Mouse (Mus musculus) hindbrain, embryonic 15.5 days (tissue): ENCODE measurements at regions not wholly inside any gene's neighbourhood (a gene's known extent, or its start where the extent isn't known, plus 50 kb on each side); places are given as distances from the start of the nearest gene placed in this dataset.

Experiments used
- ATAC-seq: fragments of 200-750 bp; cut with Nextera tagmentation; 2 replicates; pipeline ENCODE4 v1.8.0; 2017; ENCODE audit warnings: low read depth, moderate number of reproducible peaks, moderate TSS enrichment; ENCODE audit not compliant: low FRiP score
- H3K27ac ChIP-seq: fragments of 300-500 bp; sonication (generic); replicated peaks from 2 replicates; pipeline ENCODE4 v1.5.1; 2015; ENCODE audit warnings: mild to moderate bottlenecking, inconsistent platforms
- H3K27me3 ChIP-seq: fragments of 300-500 bp; sonication (generic); 2 replicates; pipeline ENCODE4 v1.6.1; 2015; ENCODE audit warnings: control low read depth, inconsistent platforms
- H3K36me3 ChIP-seq: fragments of 300-500 bp; sonication (generic); 2 replicates; pipeline ENCODE4 v1.6.1; 2015; ENCODE audit warnings: control low read depth, inconsistent platforms
- H3K4me1 ChIP-seq: fragments of 300-500 bp; sonication (generic); replicated peaks from 2 replicates; pipeline ENCODE4 v1.6.1; 2015; ENCODE audit warnings: control low read depth, inconsistent platforms
- H3K4me2 ChIP-seq: fragments of 300-500 bp; sonication (generic); 2 replicates; pipeline ENCODE4 v1.6.1; 2015; ENCODE audit warnings: moderate library complexity, mild to moderate bottlenecking, inconsistent platforms
- H3K4me3 ChIP-seq: fragments of 300-500 bp; sonication (generic); 2 replicates; pipeline ENCODE4 v1.5.1; 2015; ENCODE audit warnings: mild to moderate bottlenecking, inconsistent platforms
- H3K9ac ChIP-seq: fragments of 300-500 bp; sonication (generic); 2 replicates; pipeline ENCODE4 v1.6.1; 2015; ENCODE audit warnings: inconsistent platforms
- H3K9me3 ChIP-seq: fragments of 300-500 bp; sonication (generic); 2 replicates; pipeline ENCODE4 v1.6.1; 2016; ENCODE audit warnings: control low read depth, inconsistent platforms
- WGBS: fragments of 180-500 bp; shearing (Covaris S2); methylation state at CpG from one replicate; pipeline ENCODE4 v1.1.7; 2015; 5-methylcytosine and 5-hydroxymethylcytosine counted together

- H3K4me1 ChIP-seq, result no peaks in the 10 kb centered on the region
- no peak overlapping the region for H3K27ac ChIP-seq
- H3K27me3 ChIP-seq, result no peaks in the 10 kb centered on the region
- no peak overlapping the region for H3K9ac ChIP-seq
- no peaks in the 10 kb centered on the region for H3K9me3 ChIP-seq
- H3K4me2 ChIP-seq, result no peak overlapping the region
- ATAC-seq, result no peak
- WGBS, result 61% methylated on average over 4 of the region's 4 CpGs
- no peaks in the 10 kb centered on the region for H3K36me3 ChIP-seq
- no peak overlapping the region for H3K4me3 ChIP-seq
Observed at GRCm38 (mm10) chr12:80034963-80035411, 77.8 kb downstream of the Zfp36l1 start.

- Histone ChIP-seq H3K9ac (no peak overlapping the region), H3K4me1 (no peaks in the 10 kb centered on the region), H3K4me3 (no peak overlapping the region), H3K9me3 (no peaks in the 10 kb centered on the region), H3K4me2 (no peak overlapping the region), H3K27ac (no peak overlapping the region), H3K27me3 (no peaks in the 10 kb centered on the region), H3K36me3 (no peaks in the 10 kb centered on the region)
- 89% methylated on average over 5 of the region's 5 CpGs for WGBS
- no peak for ATAC-seq
Observed at GRCm38 (mm10) chr12:80034100-80034499, 78.7 kb downstream of the Zfp36l1 start.

GRCm38 (mm10) chr12:80032520-80032919, 80.3 kb downstream of the Zfp36l1 start:
- Histone ChIP-seq H3K36me3 (no peaks in the 10 kb centered on the region), H3K27ac (no peak overlapping the region), H3K4me1 (no peaks in the 10 kb centered on the region), H3K9me3 (no peaks in the 10 kb centered on the region), H3K4me3 (no peak overlapping the region), H3K9ac (no peak overlapping the region), H3K27me3 (no peaks in the 10 kb centered on the region), H3K4me2 (no peak overlapping the region)
- no peak for ATAC-seq
- WGBS, result 75% methylated on average over 3 of the region's 3 CpGs

GRCm38 (mm10) chr12:80028301-80028700, 84.5 kb downstream of the Zfp36l1 start:
- ATAC-seq, result no peak
- H3K9ac ChIP-seq, result no peak overlapping the region
- no peaks in the 10 kb centered on the region for H3K36me3 ChIP-seq
- WGBS, result 82% methylated on average over 3 of the region's 3 CpGs
- no peak overlapping the region for H3K27ac ChIP-seq
- peaks cover 2% of the 10 kb centered on the region; the same call in 1 of the 2 replicates for H3K4me1 ChIP-seq
- H3K9me3 ChIP-seq, result no peaks in the 10 kb centered on the region
- no peak overlapping the region for H3K4me2 ChIP-seq
- H3K4me3 ChIP-seq, result no peak overlapping the region
- no peaks in the 10 kb centered on the region for H3K27me3 ChIP-seq

GRCm38 (mm10) chr12:80023107-80024078, 89.4 kb downstream of the Zfp36l1 start:
- H3K9me3 ChIP-seq, result no peaks in the 10 kb centered on the region
- no peak; the same call in 1 of the 2 replicates for ATAC-seq
- H3K27me3 ChIP-seq, result no peaks in the 10 kb centered on the region
- H3K4me3 ChIP-seq, result no peak overlapping the region
- H3K36me3 ChIP-seq, result no peaks in the 10 kb centered on the region
- H3K9ac ChIP-seq, result no peak overlapping the region
- WGBS, result 18% methylated on average over 15 of the region's 18 CpGs
- H3K4me1 ChIP-seq, result peaks cover 29% of the 10 kb centered on the region
- H3K27ac ChIP-seq, result peak overlapping the region; percentile 68
- H3K4me2 ChIP-seq, result peak overlapping the region; percentile 29

GRCm38 (mm10) chr12:80022181-80023106, 90.4 kb downstream of the Zfp36l1 start:
- Histone ChIP-seq H3K4me1 (peaks cover 29% of the 10 kb centered on the region), H3K27ac (peak overlapping the region; percentile 66)
- WGBS, result 19% methylated on average over 15 of the region's 18 CpGs

GRCm38 (mm10) chr12:80021030-80021473, 91.8 kb downstream of the Zfp36l1 start:
- no peaks in the 10 kb centered on the region for H3K36me3 ChIP-seq
- no peak overlapping the region for H3K4me3 ChIP-seq
- ATAC-seq, result no peak
- no peaks in the 10 kb centered on the region for H3K27me3 ChIP-seq
- H3K9ac ChIP-seq, result no peak overlapping the region
- peak overlapping the region; percentile 66; the same call in 1 of the 2 replicates for H3K27ac ChIP-seq
- WGBS, result 5% methylated on average over 6 of the region's 6 CpGs
- H3K4me2 ChIP-seq, result peak overlapping the region; percentile 12; the same call in 1 of the 2 replicates
- peaks cover 29% of the 10 kb centered on the region for H3K4me1 ChIP-seq
- H3K9me3 ChIP-seq, result no peaks in the 10 kb centered on the region

More at GRCm38 (mm10) chr12:80022181-80023106, 90.4 kb downstream of the Zfp36l1 start:
- ATAC-seq, result peak; percentile 67
- H3K9ac ChIP-seq, result no peak overlapping the region
- H3K36me3 ChIP-seq, result no peaks in the 10 kb centered on the region
- H3K4me2 ChIP-seq, result peak overlapping the region; percentile 29
- H3K4me3 ChIP-seq, result no peak overlapping the region
- no peaks in the 10 kb centered on the region for H3K9me3 ChIP-seq
- no peaks in the 10 kb centered on the region for H3K27me3 ChIP-seq

GRCm38 (mm10) chr12:80018086-80018485, 94.7 kb downstream of the Zfp36l1 start:
- H3K27ac ChIP-seq, result no peak overlapping the region
- no peaks in the 10 kb centered on the region for H3K27me3 ChIP-seq
- no peaks in the 10 kb centered on the region for H3K36me3 ChIP-seq
- no peak overlapping the region for H3K4me2 ChIP-seq
- WGBS, result 89% methylated on average over 8 of the region's 8 CpGs
- no peak overlapping the region for H3K9ac ChIP-seq
- peaks cover 39% of the 10 kb centered on the region for H3K4me1 ChIP-seq
- H3K9me3 ChIP-seq, result no peaks in the 10 kb centered on the region
- ATAC-seq, result no peak
- H3K4me3 ChIP-seq, result no peak overlapping the region

GRCm38 (mm10) chr12:80017376-80017929, 95.4 kb downstream of the Zfp36l1 start:
- H3K36me3 ChIP-seq, result no peaks in the 10 kb centered on the region
- H3K4me3 ChIP-seq, result no peak overlapping the region
- H3K9ac ChIP-seq, result no peak overlapping the region
- H3K27me3 ChIP-seq, result no peaks in the 10 kb centered on the region
- no peak overlapping the region for H3K4me2 ChIP-seq
- no peaks in the 10 kb centered on the region for H3K9me3 ChIP-seq
- WGBS, result 82% methylated on average over 8 of the region's 8 CpGs
- no peak overlapping the region for H3K27ac ChIP-seq
- no peak for ATAC-seq
- peaks cover 32% of the 10 kb centered on the region for H3K4me1 ChIP-seq

GRCm38 (mm10) chr12:80015938-80016337, 96.9 kb downstream of the Zfp36l1 start:
- 87% methylated on average over 1 of the region's 1 CpGs for WGBS
- Histone ChIP-seq H3K4me3 (no peak overlapping the region), H3K27ac (no peak overlapping the region), H3K9ac (no peak overlapping the region), H3K4me2 (no peak overlapping the region), H3K27me3 (no peaks in the 10 kb centered on the region), H3K36me3 (no peaks in the 10 kb centered on the region), H3K9me3 (no peaks in the 10 kb centered on the region), H3K4me1 (peaks cover 17% of the 10 kb centered on the region)
- ATAC-seq, result no peak

- Histone ChIP-seq H3K27ac (peak overlapping the region; percentile 79), H3K4me3 (no peak overlapping the region), H3K4me2 (peak overlapping the region; percentile 43), H3K9me3 (no peaks in the 10 kb centered on the region), H3K27me3 (no peaks in the 10 kb centered on the region), H3K9ac (no peak overlapping the region), H3K4me1 (peaks cover 14% of the 10 kb centered on the region), H3K36me3 (no peaks in the 10 kb centered on the region)
- 58% methylated on average over 7 of the region's 7 CpGs for WGBS
- no peak for ATAC-seq
Observed at GRCm38 (mm10) chr12:80014598-80014983, 98.2 kb downstream of the Zfp36l1 start.
